In the genomic region with DNA sequence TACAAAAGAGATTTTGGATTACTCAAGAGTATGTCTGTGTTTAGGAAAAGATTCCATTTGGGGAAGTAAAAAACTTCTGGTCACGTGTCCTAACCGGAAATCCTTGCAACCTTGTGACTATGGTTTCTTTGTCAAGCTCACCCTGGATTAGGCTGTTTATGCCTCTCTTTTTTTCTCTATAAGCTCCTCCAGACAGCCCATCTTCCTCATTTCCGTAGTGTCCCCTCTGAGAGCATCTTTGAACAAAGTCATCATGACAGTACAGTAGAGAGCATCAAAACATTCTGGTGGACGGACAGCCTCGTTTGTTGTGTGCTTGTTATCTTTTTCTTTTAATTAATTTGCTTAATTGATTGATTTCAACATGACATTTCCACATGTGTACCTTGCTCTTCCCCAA, we compare ENCODE assay signal across 22 mouse cellular contexts.
A peak's percentile ranks its signal among the peaks of the same experiment; 100 is the strongest.
DNase-seq lines count a peak whose midpoint lies in the region; ATAC-seq lines count a peak whose summit lies in the region.
"Had no signal": no experiment of that assay in that cellular context is flagged by ENCODE, and none has a peak within 500 bp of the region (broad histone marks: within the 10 kb centered on the region; RNA-seq: fewer than 3 reads in every experiment).

No protein-coding gene starts in this region.

- DNase-seq in midbrain, embryonic 11.5 days (ENCODE audit: low spot score, missing footprints) = peak; percentile 70
- DNase-seq in spleen, adult 12 weeks (ENCODE audit: low spot score) = no peak
- no peak for DNase-seq in layer of hippocampus, postnatal 25 days (ENCODE audit: extremely low spot score in 1 of 2, low spot score in 1 of 2)
- DNase-seq: adrenal gland, adult 2 months; adrenal gland, postnatal 10 days; adrenal gland, postnatal 25 days; cerebellum, adult 11 months; cerebellum, adult 18-20 months; cerebellum, adult 8-10 months; cerebellum, adult 9-11 months; cerebellum, postnatal 14 days; cerebellum, postnatal 36 days; embryo, embryonic 11 days had no signal

- H3K27ac ChIP-seq in midbrain, embryonic 11.5 days (ENCODE audit: low read depth, low read length) = no peak overlapping the region
- no peak overlapping the region for H3K27ac ChIP-seq in midbrain, embryonic 15.5 days
- H3K27ac ChIP-seq: embryonic facial prominence, embryonic 13.5 days; embryonic facial prominence, embryonic 15.5 days; forebrain, embryonic 10.5 days; forebrain, embryonic 12.5 days had no signal

- H3K9ac ChIP-seq in midbrain, embryonic 11.5 days (ENCODE audit: low read length) = no peak overlapping the region
- H3K9ac ChIP-seq in midbrain, embryonic 15.5 days = no peak overlapping the region
- H3K9ac ChIP-seq: embryonic facial prominence, embryonic 13.5 days; embryonic facial prominence, embryonic 15.5 days; forebrain, embryonic 12.5 days had no signal

- H3K4me1 ChIP-seq in midbrain, embryonic 11.5 days (ENCODE audit: control insufficient read depth, insufficient read depth, low read length) = no peaks in the 10 kb centered on the region
- H3K4me1 ChIP-seq in midbrain, embryonic 15.5 days = 0 out of 2 replicates have a peak, but pooled peaks cover 7% of the 10 kb centered on the region
- H3K4me1 ChIP-seq: embryonic facial prominence, embryonic 13.5 days; embryonic facial prominence, embryonic 15.5 days had no signal

- H3K9me3 ChIP-seq in midbrain, embryonic 11.5 days (ENCODE audit: control insufficient read depth, low read length) = no peaks in the 10 kb centered on the region
- H3K9me3 ChIP-seq in midbrain, embryonic 15.5 days = no peaks in the 10 kb centered on the region
- H3K9me3 ChIP-seq: embryonic facial prominence, embryonic 13.5 days; embryonic facial prominence, embryonic 15.5 days; forebrain, embryonic 10.5 days; forebrain, embryonic 12.5 days had no signal

- H3K36me3 ChIP-seq in midbrain, embryonic 11.5 days (ENCODE audit: control insufficient read depth, insufficient read depth, low read length) = no peaks in the 10 kb centered on the region
- no peaks in the 10 kb centered on the region for H3K36me3 ChIP-seq in midbrain, embryonic 15.5 days (replicated peaks)
- H3K36me3 ChIP-seq: embryonic facial prominence, embryonic 13.5 days; embryonic facial prominence, embryonic 15.5 days; forebrain, embryonic 10.5 days; forebrain, embryonic 12.5 days had no signal

- no peak overlapping the region for H3K4me3 ChIP-seq in midbrain, embryonic 11.5 days (ENCODE audit: low read depth, low read length)
- no peak overlapping the region for H3K4me3 ChIP-seq in midbrain, embryonic 15.5 days
- H3K4me3 ChIP-seq: embryonic facial prominence, embryonic 13.5 days; embryonic facial prominence, embryonic 15.5 days; erythroblast, embryonic 14.5 days; forebrain, embryonic 10.5 days; forebrain, embryonic 12.5 days had no signal

- H3K27me3 ChIP-seq in midbrain, embryonic 11.5 days (ENCODE audit: control insufficient read depth, insufficient read depth, low read length) = no peaks in the 10 kb centered on the region
- no peaks in the 10 kb centered on the region for H3K27me3 ChIP-seq in midbrain, embryonic 15.5 days (replicated peaks)
- H3K27me3 ChIP-seq: embryonic facial prominence, embryonic 13.5 days; embryonic facial prominence, embryonic 15.5 days; forebrain, embryonic 12.5 days had no signal

- WGBS in midbrain, embryonic 11.5 days = 82% methylated on average over 5 of the region's 5 CpGs
- WGBS in midbrain, embryonic 15.5 days = 69% methylated on average over 5 of the region's 5 CpGs

- ATAC-seq in midbrain, embryonic 11.5 days (ENCODE audit: low FRiP score) = no peak
- ATAC-seq in midbrain, embryonic 15.5 days (replicated peaks) = no peak
- peak; percentile 52; the same call in 1 of the 2 replicates for ATAC-seq in granulocyte monocyte progenitor cell, adult 5-6 weeks (replicated peaks; ENCODE audit: poor library complexity, severe bottlenecking)
- ATAC-seq in megakaryocyte, adult 5-6 weeks (ENCODE audit: poor library complexity, severe bottlenecking) = peak; percentile 33; the same call in 1 of the 2 replicates
- ATAC-seq: forebrain, embryonic 14.5 days had no signal

- H3K4me2 ChIP-seq in midbrain, embryonic 11.5 days = no peak overlapping the region
- no peak overlapping the region for H3K4me2 ChIP-seq in midbrain, embryonic 15.5 days
- H3K4me2 ChIP-seq: embryonic facial prominence, embryonic 13.5 days; embryonic facial prominence, embryonic 15.5 days; forebrain, embryonic 12.5 days had no signal

Comparison
In these comparisons a context has a peak if more than half of its experiments do, and no peak if none do; other contexts are left out.
1. ATAC-seq: peak in granulocyte monocyte progenitor cell, adult 5-6 weeks (single experiment) and megakaryocyte, adult 5-6 weeks (single experiment); none in midbrain, embryonic 11.5 days (single experiment) and midbrain, embryonic 15.5 days (single experiment).